Mouse (Mus musculus) heart, postnatal 4 days (tissue): Measurements from ENCODE around the gene Qtrt1. TPM values are rescaled to one million over a fixed set of nuclear protein-coding genes. Genes with fewer than 3 reads are reported as not detected.
"Not testable (repeated sequence)": the region's sequence is repeated elsewhere in the genome, so short reads cannot be mapped to it uniquely, and the experiment has no call there.

Experiments
- DNase-seq: peaks from one replicate; pipeline ENCODE4 v3.0.0; 2021
- total RNA-seq, 2 experiments: library from RNA; stranded (reverse); gene quantifications; 2 replicates each; pipeline ENCODE4 v1.2.3; 2021

Qtrt1 gene
- total RNA-seq, 2 experiments from 2014 or later: 11.3 to 13.3 TPM

- DNase-seq: no peak
These were observed 40.2 kb downstream of the Qtrt1 start for GRCm38 (mm10) chr9:21451870-21452269.

GRCm38 (mm10) chr9:21453003-21453402, 41.4 kb downstream of the Qtrt1 start:
- no peak for DNase-seq

- DNase-seq: no peak
These were observed 41.8 kb downstream of the Qtrt1 start for GRCm38 (mm10) chr9:21453459-21453858.

GRCm38 (mm10) chr9:21454556-21454955, 42.9 kb downstream of the Qtrt1 start:
- DNase-seq: no peak

GRCm38 (mm10) chr9:21455103-21455770, 43.6 kb downstream of the Qtrt1 start:
- no peak for DNase-seq

- DNase-seq: no peak
These were observed 44.8 kb downstream of the Qtrt1 start for GRCm38 (mm10) chr9:21456246-21456929.

- no peak for DNase-seq
These were observed 45.4 kb downstream of the Qtrt1 start for GRCm38 (mm10) chr9:21456930-21457634.

GRCm38 (mm10) chr9:21458821-21459220, 47.2 kb downstream of the Qtrt1 start:
- DNase-seq: no peak

GRCm38 (mm10) chr9:21460400-21460940, 48.8 kb downstream of the Qtrt1 start:
- DNase-seq: no peak

GRCm38 (mm10) chr9:21463138-21463590, 51.5 kb downstream of the Qtrt1 start:
- DNase-seq: peak; percentile 77

GRCm38 (mm10) chr9:21463766-21464564, 52.3 kb downstream of the Qtrt1 start:
- no peak for DNase-seq

GRCm38 (mm10) chr9:21464565-21464928, 52.9 kb downstream of the Qtrt1 start:
- not testable (repeated sequence) for DNase-seq

GRCm38 (mm10) chr9:21469032-21470024, 57.7 kb downstream of the Qtrt1 start:
- DNase-seq: peak; percentile 63

Other genes starting within 250 kb of the Qtrt1 start
- gene Pde4a, start 246.1 kb upstream of the Qtrt1 start, total RNA-seq: 10 to 100 TPM; 18.7 to 21.1 TPM
- gene Keap1, start 172.5 kb upstream of the Qtrt1 start, total RNA-seq: 10 to 100 TPM; 33.7 to 37.7 TPM
- under 1 TPM; 0.17 to 0.29 TPM for gene S1pr5, start 163.4 kb upstream of the Qtrt1 start, total RNA-seq
- 10 to 100 TPM; 53.1 to 59.1 TPM for gene Atg4d, start 146.5 kb upstream of the Qtrt1 start, total RNA-seq
- gene Kri1, start 123.9 kb upstream of the Qtrt1 start, total RNA-seq: 10 to 100 TPM; 18.5 to 21.0 TPM
- 10 to 100 TPM; 49.5 to 54.6 TPM for gene Cdkn2d, start 120.4 kb upstream of the Qtrt1 start, total RNA-seq
- not detected for gene Ap1m2, start 99.5 kb upstream of the Qtrt1 start, total RNA-seq
- gene Slc44a2, start 91.1 kb upstream of the Qtrt1 start, total RNA-seq: 10 to 100 TPM; 63.4 to 65.0 TPM
- gene Ilf3, start 44.0 kb upstream of the Qtrt1 start, total RNA-seq: 10 to 100 TPM; 79.5 to 80.1 TPM
- gene Dnm2, start 13.1 kb downstream of the Qtrt1 start, total RNA-seq: 10 to 100 TPM; 83.9 to 86.7 TPM
- gene Tmed1, start 98.4 kb downstream of the Qtrt1 start, total RNA-seq: 10 to 100 TPM; 38.6 to 46.3 TPM
- 1 to 10 TPM in 1 of 2 experiments, under 1 TPM in 1; 0.95 to 1.1 TPM for gene AB124611, start 114.3 kb downstream of the Qtrt1 start, total RNA-seq
- gene Carm1, start 135.1 kb downstream of the Qtrt1 start, total RNA-seq: 10 to 100 TPM; 70.5 to 79.0 TPM
- 10 to 100 TPM; 32.3 to 36.4 TPM for gene Timm29, start 180.9 kb downstream of the Qtrt1 start, total RNA-seq
- gene Yipf2, start 181.0 kb downstream of the Qtrt1 start, total RNA-seq: 1 to 10 TPM; 6.6 to 7.7 TPM
- gene Smarca4, start 204.3 kb downstream of the Qtrt1 start, total RNA-seq: 10 to 100 TPM; 74.5 to 80.1 TPM